Mouse (Mus musculus): ENCODE measurements around the gene H2afj.

GRCm38 (mm10) chr6:136857873-136858260 is 49.8 kb downstream of the H2afj start:
- no peak for TF ChIP-seq POLR2A (IDR thresholded peaks at IDR 0.05; ENCODE audit: low read depth, low read length)
- no peak for TF ChIP-seq CTCF (IDR thresholded peaks at IDR 0.05; ENCODE audit: extremely low read depth, insufficient read length, insufficient replicate concordance, low read depth, low read length)
